Mouse (Mus musculus): ENCODE measurements around the gene Kalrn. TPM values are rescaled to one million over a fixed set of nuclear protein-coding genes. Genes with fewer than 3 reads are reported as not detected.

Gene Kalrn
- total and polyA plus RNA-seq, 2 experiments from 2014 or later = 19.4 to 44.5 TPM

DNA sequence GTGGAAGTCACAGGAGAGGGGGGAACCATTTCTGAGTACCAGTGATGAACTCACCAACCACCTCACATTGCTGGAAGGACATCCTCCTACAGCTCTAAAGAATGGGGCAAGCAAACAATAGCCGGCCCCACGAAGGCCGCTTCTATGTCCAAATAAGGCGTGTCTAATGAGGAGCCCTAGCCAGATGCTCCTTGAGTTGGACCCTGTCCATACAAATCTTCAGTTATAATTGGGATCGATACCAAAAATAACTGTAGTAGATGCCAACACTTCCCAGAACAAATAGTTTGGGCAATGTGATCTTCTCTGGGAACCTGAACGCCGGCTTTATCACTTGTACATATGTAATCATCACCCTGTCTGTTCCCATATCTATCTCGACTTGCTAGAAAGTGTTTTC lies 303.7 kb downstream of the Kalrn start:
- peak overlapping the region; percentile 70 for H3K27ac ChIP-seq (ENCODE audit: low read depth)
- 7% methylated on average over 8 of the region's 8 CpGs for WGBS
- TF ChIP-seq CTCF (IDR thresholded peaks at IDR 0.05; ENCODE audit: low read depth) = no peak
- TF ChIP-seq EP300 (IDR thresholded peaks at IDR 0.05; ENCODE audit: low read depth) = no peak

DNA sequence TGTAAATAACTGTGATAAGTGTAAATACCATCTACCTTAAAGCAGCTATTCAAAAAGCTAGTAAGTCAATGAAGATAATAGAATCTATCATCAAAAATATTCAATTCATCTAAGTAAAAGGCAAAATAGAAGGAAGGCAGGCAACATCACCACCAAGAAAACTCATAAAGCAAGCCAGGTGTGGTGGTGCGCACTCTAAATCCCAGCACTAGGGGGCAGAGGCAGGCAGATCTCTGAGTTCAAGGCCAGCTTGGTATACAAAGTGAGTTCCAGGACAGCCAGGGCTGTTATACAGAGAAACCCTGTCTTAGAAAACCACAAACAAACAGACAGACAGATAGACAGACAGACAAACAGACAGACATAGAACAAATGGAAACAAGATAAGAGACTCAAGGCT lies 305.6 kb downstream of the Kalrn start:
- no peaks in the 10 kb centered on the region for H3K9me3 ChIP-seq (replicated peaks; ENCODE audit: control insufficient read depth, low read length)

More for the DNA sequence above, 303.7 kb downstream of the Kalrn start:
- Histone ChIP-seq H3K9me3 (replicated peaks; ENCODE audit: control insufficient read depth, low read length) (no peaks in the 10 kb centered on the region), H3K4me1 (ENCODE audit: control insufficient read depth, insufficient read depth) (peaks cover 18% of the 10 kb centered on the region), H3K4me2 (ENCODE audit: low read depth, low read length) (no peak overlapping the region), H3K9ac (replicated peaks; ENCODE audit: low read depth, low read length) (no peak overlapping the region), H3K36me3 (replicated peaks; ENCODE audit: control insufficient read depth, insufficient read depth, low read length) (no peaks in the 10 kb centered on the region), H3K27me3 (ENCODE audit: control insufficient read depth, insufficient read depth, low read length) (no peaks in the 10 kb centered on the region), H3K4me3 (ENCODE audit: low read depth, low read length) (no peak overlapping the region)
- ATAC-seq (ENCODE audit: insufficient read depth, low read depth) (peak; percentile 74), DNase-seq (ENCODE audit: low spot score) (peak; percentile 55)

DNA sequence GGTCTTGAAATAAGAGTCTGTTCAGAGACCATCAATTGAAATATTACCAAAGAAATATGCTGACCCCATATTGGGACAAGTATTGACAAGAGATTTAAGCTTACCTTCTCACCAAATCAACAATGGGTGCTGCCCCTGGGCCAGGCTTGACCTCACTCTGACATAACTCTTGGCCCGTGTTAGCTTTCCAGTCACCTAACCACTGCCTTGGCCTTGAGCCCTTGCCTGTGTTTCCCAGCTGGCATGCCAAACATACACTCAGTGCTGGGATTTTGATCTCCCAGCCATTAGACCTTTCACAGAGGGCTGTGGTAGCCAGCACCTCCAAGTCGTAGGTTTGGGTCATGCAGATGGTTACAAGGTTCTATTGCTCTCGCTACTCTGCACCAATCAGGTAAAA lies 308.7 kb downstream of the Kalrn start:
- no peak overlapping the region for H3K4me3 ChIP-seq (ENCODE audit: low read depth, low read length)
- DNase-seq (ENCODE audit: low spot score) = no peak
- H3K9me3 ChIP-seq (replicated peaks; ENCODE audit: control insufficient read depth, low read length) = no peaks in the 10 kb centered on the region
- H3K9ac ChIP-seq (replicated peaks; ENCODE audit: low read depth, low read length) = no peak overlapping the region
- peak overlapping the region; percentile 26; the same call in 1 of the 2 replicates for H3K27ac ChIP-seq (ENCODE audit: low read depth)
- 66% methylated on average over 3 of the region's 3 CpGs for whole genome bisulfite sequencing
- TF ChIP-seq CTCF (IDR thresholded peaks at IDR 0.05; ENCODE audit: low read depth) = no peak
- TF ChIP-seq EP300 (IDR thresholded peaks at IDR 0.05; ENCODE audit: low read depth) = no peak
- H3K4me2 ChIP-seq (ENCODE audit: low read depth, low read length) = no peak overlapping the region
- H3K27me3 ChIP-seq (ENCODE audit: control insufficient read depth, insufficient read depth, low read length) = no peaks in the 10 kb centered on the region
- no peak; the same call in 1 of the 2 replicates for ATAC-seq (ENCODE audit: insufficient read depth, low read depth)
- H3K4me1 ChIP-seq (ENCODE audit: control insufficient read depth, insufficient read depth) = peaks cover 31% of the 10 kb centered on the region
- H3K36me3 ChIP-seq (replicated peaks; ENCODE audit: control insufficient read depth, insufficient read depth, low read length) = no peaks in the 10 kb centered on the region

More for the DNA sequence above, 305.6 kb downstream of the Kalrn start:
- TF ChIP-seq CTCF (IDR thresholded peaks at IDR 0.05; ENCODE audit: low read depth) (no peak), EP300 (IDR thresholded peaks at IDR 0.05; ENCODE audit: low read depth) (no peak)
- ATAC-seq (ENCODE audit: insufficient read depth, low read depth) = no peak
- 91% methylated on average over 1 of the region's 1 CpGs for WGBS
- H3K4me2 ChIP-seq (ENCODE audit: low read depth, low read length) = no peak overlapping the region
- H3K4me1 ChIP-seq (ENCODE audit: control insufficient read depth, insufficient read depth) = peaks cover 30% of the 10 kb centered on the region
- no peak overlapping the region for H3K9ac ChIP-seq (replicated peaks; ENCODE audit: low read depth, low read length)
- H3K36me3 ChIP-seq (replicated peaks; ENCODE audit: control insufficient read depth, insufficient read depth, low read length) = no peaks in the 10 kb centered on the region
- H3K27me3 ChIP-seq (ENCODE audit: control insufficient read depth, insufficient read depth, low read length) = no peaks in the 10 kb centered on the region
- no peak for DNase-seq (ENCODE audit: low spot score)
- no peak overlapping the region for H3K27ac ChIP-seq (ENCODE audit: low read depth)
- no peak overlapping the region for H3K4me3 ChIP-seq (ENCODE audit: low read depth, low read length)

DNA sequence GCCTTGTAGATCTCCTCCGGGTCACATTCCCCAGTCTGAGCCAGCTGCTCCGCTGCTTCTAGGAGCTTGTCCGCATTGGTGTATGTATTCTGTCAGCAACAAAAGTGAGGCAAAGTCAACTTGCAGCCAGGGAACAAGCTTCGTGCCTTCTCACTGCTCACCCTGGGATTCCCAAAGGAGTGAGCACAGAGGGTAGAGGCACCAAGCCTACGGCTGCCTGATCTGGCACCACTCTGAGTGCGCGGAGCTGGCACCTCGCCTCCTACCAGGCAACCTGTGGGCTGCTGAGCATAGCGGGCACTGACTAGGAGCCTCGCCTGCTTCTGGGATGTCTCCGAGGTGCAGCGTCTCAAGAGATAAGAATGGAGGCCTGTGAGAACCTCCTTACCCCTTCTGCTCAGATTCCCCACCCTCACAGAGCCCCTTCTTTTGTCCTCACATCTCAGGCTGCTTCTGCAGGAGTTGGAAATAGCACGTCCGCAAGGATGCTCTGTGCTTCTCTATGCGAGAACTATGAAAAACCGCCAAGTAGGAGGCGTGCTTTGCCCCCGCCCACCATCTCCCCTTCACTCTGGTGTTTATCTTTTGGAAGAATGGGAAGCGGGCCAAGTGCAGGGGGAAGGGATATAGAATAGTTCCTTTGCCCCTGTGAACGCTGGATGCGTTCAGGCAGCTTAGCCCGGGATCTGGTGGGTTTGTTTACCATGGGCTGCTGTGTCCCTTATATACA lies 310.4 kb downstream of the Kalrn start:
- Histone ChIP-seq H3K9me3 (replicated peaks; ENCODE audit: control insufficient read depth, low read length) (no peaks in the 10 kb centered on the region), H3K4me1 (ENCODE audit: control insufficient read depth, insufficient read depth) (peaks cover 21% of the 10 kb centered on the region), H3K4me2 (ENCODE audit: low read depth, low read length) (peak overlapping the region; percentile 66), H3K27me3 (ENCODE audit: control insufficient read depth, insufficient read depth, low read length) (no peaks in the 10 kb centered on the region), H3K27ac (ENCODE audit: low read depth) (peak overlapping the region; percentile 52), H3K36me3 (replicated peaks; ENCODE audit: control insufficient read depth, insufficient read depth, low read length) (no peaks in the 10 kb centered on the region), H3K9ac (replicated peaks; ENCODE audit: low read depth, low read length) (peak overlapping the region; percentile 56), H3K4me3 (ENCODE audit: low read depth, low read length) (peak overlapping the region; percentile 46)
- 14% methylated on average over 22 of the region's 22 CpGs for WGBS
- DNase-seq (ENCODE audit: low spot score) = no peak
- ATAC-seq (ENCODE audit: insufficient read depth, low read depth) = peak; percentile 69; the same call in 1 of the 2 replicates
- TF ChIP-seq CTCF (IDR thresholded peaks at IDR 0.05; ENCODE audit: low read depth) (no peak), EP300 (IDR thresholded peaks at IDR 0.05; ENCODE audit: low read depth) (no peak)

DNA sequence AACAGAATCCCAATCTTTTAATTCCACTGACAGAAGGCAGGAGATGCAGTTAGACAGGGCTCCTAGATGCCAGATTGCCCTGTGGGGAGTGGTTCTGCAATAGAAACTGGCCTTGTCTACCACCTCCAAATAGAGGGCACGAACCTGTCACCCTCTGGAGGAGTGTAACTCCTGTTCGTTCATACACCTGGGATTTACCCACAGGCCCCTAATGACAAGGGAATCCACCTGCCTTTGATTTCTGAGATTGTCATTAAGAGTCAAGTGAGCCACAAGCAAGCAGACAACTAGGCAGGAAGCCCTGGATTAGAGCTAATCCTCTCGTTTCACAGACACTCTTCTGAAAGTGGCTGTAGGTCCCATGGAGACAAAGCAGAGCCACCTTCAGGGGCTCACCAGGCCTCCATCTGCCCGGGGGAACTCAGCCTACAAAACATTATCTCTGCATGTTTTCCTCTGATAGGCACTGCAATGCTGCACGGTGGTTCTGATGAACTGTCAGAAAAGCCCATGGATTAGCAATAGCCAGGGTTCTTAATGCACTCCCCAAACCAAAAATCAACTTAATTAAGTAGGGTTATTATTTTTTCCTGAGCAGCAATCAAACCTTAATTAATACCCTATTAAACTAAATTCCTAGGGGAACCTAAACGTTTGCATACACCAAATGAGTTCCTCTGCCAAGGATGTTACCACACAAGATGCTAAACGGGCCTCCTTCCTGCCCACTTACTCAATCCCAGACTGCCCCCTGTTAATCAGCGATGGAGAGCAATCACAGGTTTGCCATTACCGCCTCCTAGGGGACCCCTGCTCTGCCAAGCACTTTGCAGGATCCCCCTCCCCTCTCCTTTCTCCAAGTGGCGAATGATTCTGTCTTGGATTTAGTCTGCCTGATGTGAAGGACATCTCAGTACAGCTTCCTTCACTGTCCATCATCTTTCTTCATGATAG lies 312.1 kb downstream of the Kalrn start:
- 36% methylated on average over 10 of the region's 10 CpGs for WGBS
- peak overlapping the region; percentile 66 for H3K4me2 ChIP-seq (ENCODE audit: low read depth, low read length)
- ATAC-seq (ENCODE audit: insufficient read depth, low read depth) (no peak), DNase-seq (ENCODE audit: low spot score) (no peak)
- peaks cover 21% of the 10 kb centered on the region for H3K4me1 ChIP-seq (ENCODE audit: control insufficient read depth, insufficient read depth)
- H3K4me3 ChIP-seq (ENCODE audit: low read depth, low read length) = peak overlapping the region; percentile 46
- H3K27ac ChIP-seq (ENCODE audit: low read depth) = no peak overlapping the region; the same call in 1 of the 2 replicates
- TF ChIP-seq EP300 (IDR thresholded peaks at IDR 0.05; ENCODE audit: low read depth) = no peak
- no peak for TF ChIP-seq CTCF (IDR thresholded peaks at IDR 0.05; ENCODE audit: low read depth)
- no peaks in the 10 kb centered on the region for H3K36me3 ChIP-seq (replicated peaks; ENCODE audit: control insufficient read depth, insufficient read depth, low read length)
- no peaks in the 10 kb centered on the region for H3K9me3 ChIP-seq (replicated peaks; ENCODE audit: control insufficient read depth, low read length)
- no peaks in the 10 kb centered on the region for H3K27me3 ChIP-seq (ENCODE audit: control insufficient read depth, insufficient read depth, low read length)
- H3K9ac ChIP-seq (replicated peaks; ENCODE audit: low read depth, low read length) = peak overlapping the region; percentile 56; the same call in 1 of the 2 replicates

Measured in heart, postnatal 0 days (tissue).